Mouse (Mus musculus) G1E (cell line): ENCODE results near the gene Cers6. TPM values are rescaled to one million over a fixed set of nuclear protein-coding genes. Genes with fewer than 3 reads are reported as not detected.

Experiments
- ATAC-seq: 2 replicates; pipeline ENCODE4 v1.8.0; 2016; ENCODE audit warnings: mild to moderate bottlenecking; ENCODE audit not compliant: insufficient number of reproducible peaks, poor library complexity, low FRiP score, severe bottlenecking; ENCODE audit errors: extremely low read depth
- DNase-seq: peaks from one replicate; pipeline ENCODE4 v3.0.0; 2012; ENCODE audit warnings: low spot score
- H3K27me3 ChIP-seq: 2 replicates; pipeline ENCODE4 v1.6.1; 2012; ENCODE audit warnings: mild to moderate bottlenecking, low read length, inconsistent platforms; ENCODE audit not compliant: insufficient read depth
- H3K36me3 ChIP-seq: replicated peaks from 2 replicates; pipeline ENCODE3; 2012; ENCODE audit warnings: mild to moderate bottlenecking, inconsistent platforms
- H3K4me1 ChIP-seq: 2 replicates; pipeline ENCODE4 v1.6.1; 2012; ENCODE audit warnings: low read depth, low read length, inconsistent platforms, mixed read lengths; ENCODE audit not compliant: insufficient read depth
- H3K4me3 ChIP-seq: 2 replicates; pipeline ENCODE4 v1.5.1; 2012; ENCODE audit warnings: low read depth, mild to moderate bottlenecking, inconsistent platforms, low read length, moderate library complexity, mixed read lengths
- H3K9me3 ChIP-seq: replicated peaks from 2 replicates; pipeline ENCODE4 v1.6.1; 2012; ENCODE audit warnings: inconsistent platforms
- CTCF ChIP-seq: IDR thresholded peaks from 2 replicates; pipeline ENCODE4 v1.5.1; 2012; ENCODE audit warnings: low read depth, low read length, inconsistent platforms, mixed read lengths
- GATA1 ChIP-seq: IDR thresholded peaks from 2 replicates; pipeline ENCODE4 v1.6.1; 2012; ENCODE audit warnings: borderline replicate concordance, low read length, inconsistent platforms, mixed read lengths
- GATA2 ChIP-seq: IDR thresholded peaks from 2 replicates; pipeline ENCODE4 v1.6.1; 2012; ENCODE audit warnings: low read depth, low read length, inconsistent platforms, borderline replicate concordance
- POLR2AphosphoS5 ChIP-seq: IDR thresholded peaks from 2 replicates; pipeline ENCODE4 v1.6.1; 2012; ENCODE audit warnings: low read depth, low read length, inconsistent platforms; ENCODE audit not compliant: insufficient replicate concordance
- TAL1 ChIP-seq: conservative IDR thresholded peaks from 2 replicates; pipeline ENCODE4 v1.6.1; 2012; ENCODE audit warnings: low read depth, low read length, inconsistent platforms, mixed read lengths
- polyA plus RNA-seq: library from polyadenylated mRNA; stranded (reverse); fragments of >175 nt; gene quantifications from 2 replicates; pipeline ENCODE4 v1.2.3, GENCODE M21; 2012
- total RNA-seq, 2 experiments: library from RNA; stranded (forward) in 1 of 2; stranded (reverse) in 1 of 2; fragments of 200-1000 nt in 1 of 2; fragments of >200 nt in 1 of 2; fragmentation: Nextera tagmentation in 1 of 2; gene quantifications; 2 replicates each; pipeline ENCODE4 v1.2.3; 2014 to 2017

Gene Cers6
- total and polyA plus RNA-seq, 3 experiments, result 14.8 to 92.4 (median 55.7) TPM

- DNase-seq, result no peak
- no peaks in the 10 kb centered on the region for H3K36me3 ChIP-seq
- H3K27me3 ChIP-seq, result peaks cover 6% of the 10 kb centered on the region; the same call in 1 of the 2 replicates
- TF ChIP-seq CTCF (no peak), GATA2 (no peak), TAL1 (no peak), POLR2AphosphoS5 (no peak), GATA1 (no peak)
- no peaks in the 10 kb centered on the region for H3K9me3 ChIP-seq
- no peak overlapping the region for H3K4me3 ChIP-seq
- H3K4me1 ChIP-seq, result no peaks in the 10 kb centered on the region
- no peak for ATAC-seq
These were observed 264.2 kb downstream of the Cers6 start for GRCm38 (mm10) chr2:69125425-69125824.

- no peaks in the 10 kb centered on the region for H3K36me3 ChIP-seq
- H3K4me3 ChIP-seq, result no peak overlapping the region
- ATAC-seq, result peak; percentile 28; the same call in 1 of the 2 replicates
- H3K4me1 ChIP-seq, result no peaks in the 10 kb centered on the region
- peaks cover 6% of the 10 kb centered on the region; the same call in 1 of the 2 replicates for H3K27me3 ChIP-seq
- no peak for DNase-seq
- H3K9me3 ChIP-seq, result no peaks in the 10 kb centered on the region
- TF ChIP-seq GATA2 (no peak), TAL1 (no peak), POLR2AphosphoS5 (no peak), CTCF (no peak), GATA1 (no peak)
These were observed 267.1 kb downstream of the Cers6 start for GRCm38 (mm10) chr2:69128321-69128720.

GRCm38 (mm10) chr2:69128921-69129395 lies 267.7 kb downstream of the Cers6 start:
- ATAC-seq, result no peak
- H3K9me3 ChIP-seq, result no peaks in the 10 kb centered on the region
- DNase-seq, result no peak
- H3K4me3 ChIP-seq, result no peak overlapping the region
- H3K27me3 ChIP-seq, result peaks cover 6% of the 10 kb centered on the region; the same call in 1 of the 2 replicates
- no peaks in the 10 kb centered on the region for H3K4me1 ChIP-seq
- TF ChIP-seq GATA1, result no peak
- TF ChIP-seq POLR2AphosphoS5, result no peak
- no peak for TF ChIP-seq CTCF
- no peak for TF ChIP-seq GATA2
- no peaks in the 10 kb centered on the region for H3K36me3 ChIP-seq

- Histone ChIP-seq H3K4me3 (no peak overlapping the region), H3K27me3 (peaks cover 9% of the 10 kb centered on the region; the same call in 1 of the 2 replicates), H3K9me3 (no peaks in the 10 kb centered on the region), H3K36me3 (no peaks in the 10 kb centered on the region), H3K4me1 (no peaks in the 10 kb centered on the region)
- TF ChIP-seq GATA2, result no peak
- no peak for TF ChIP-seq TAL1
- no peak for TF ChIP-seq CTCF
- TF ChIP-seq POLR2AphosphoS5, result no peak
- no peak for TF ChIP-seq GATA1
- DNase-seq, result no peak
- no peak for ATAC-seq
These were observed 268.4 kb downstream of the Cers6 start for GRCm38 (mm10) chr2:69129425-69130210.

- ATAC-seq, result no peak
These were observed 270.8 kb downstream of the Cers6 start for GRCm38 (mm10) chr2:69132046-69132445.

GRCm38 (mm10) chr2:69132488-69133040 lies 271.3 kb downstream of the Cers6 start:
- TF ChIP-seq GATA1 (no peak), CTCF (no peak), GATA2 (no peak), TAL1 (no peak), POLR2AphosphoS5 (no peak)
- Histone ChIP-seq H3K4me3 (no peak overlapping the region), H3K27me3 (peaks cover 11% of the 10 kb centered on the region), H3K4me1 (no peaks in the 10 kb centered on the region), H3K9me3 (no peaks in the 10 kb centered on the region), H3K36me3 (no peaks in the 10 kb centered on the region)
- no peak for ATAC-seq
- DNase-seq, result no peak

More at GRCm38 (mm10) chr2:69132046-69132445, 270.8 kb downstream of the Cers6 start:
- Histone ChIP-seq H3K9me3 (no peaks in the 10 kb centered on the region), H3K4me3 (no peak overlapping the region), H3K27me3 (peaks cover 11% of the 10 kb centered on the region), H3K4me1 (no peaks in the 10 kb centered on the region), H3K36me3 (no peaks in the 10 kb centered on the region)
- TF ChIP-seq TAL1 (no peak), POLR2AphosphoS5 (no peak), GATA1 (no peak), CTCF (no peak), GATA2 (no peak)
- no peak for DNase-seq
